ENCODE assay signal across 23 mouse cellular contexts in genomic region chr11:96426191-96426590, GRCm38 (mm10).
"Had no signal": no experiment of that assay in that cellular context is flagged by ENCODE, and none has a peak within 500 bp of the region (broad histone marks: within the 10 kb centered on the region; RNA-seq: fewer than 3 reads in every experiment).

No protein-coding gene starts in this region.

- H3K27me3 ChIP-seq: hindbrain, embryonic 12.5 days; intestine, embryonic 15.5 days had no signal

- H3K4me3 ChIP-seq: gastrocnemius, adult 2 months; heart, embryonic 10.5 days; heart, embryonic 12.5 days; hindbrain, embryonic 10.5 days; hindbrain, embryonic 12.5 days; intestine, embryonic 15.5 days; layer of hippocampus, adult 2 months; left cerebral cortex, adult 2 months; limb, embryonic 10.5 days; limb, embryonic 12.5 days had no signal

- DNase-seq: gastrocnemius, adult 2 months; gastrocnemius, postnatal 10 days; gastrocnemius, postnatal 25 days; heart, adult 18-20 months; heart, postnatal 10 days; heart, postnatal 4 days; kidney, adult 18-20 months; kidney, adult 8-10 months; kidney, postnatal 10 days; kidney, postnatal 4 days had no signal

- H3K36me3 ChIP-seq: heart, embryonic 10.5 days; heart, embryonic 12.5 days; hindbrain, embryonic 10.5 days; hindbrain, embryonic 12.5 days; intestine, embryonic 15.5 days; limb, embryonic 10.5 days; limb, embryonic 12.5 days had no signal

- H3K9me3 ChIP-seq: heart, embryonic 10.5 days; heart, embryonic 12.5 days; hindbrain, embryonic 10.5 days; hindbrain, embryonic 12.5 days; intestine, embryonic 15.5 days; limb, embryonic 10.5 days; limb, embryonic 12.5 days had no signal

- H3K27ac ChIP-seq: gastrocnemius, adult 2 months; heart, embryonic 10.5 days; hindbrain, embryonic 10.5 days; hindbrain, embryonic 12.5 days; hindbrain, embryonic 14.5 days; intestine, embryonic 15.5 days; layer of hippocampus, adult 2 months; left cerebral cortex, adult 2 months; limb, embryonic 10.5 days; limb, embryonic 12.5 days had no signal

- H3K4me2 ChIP-seq: heart, embryonic 12.5 days; hindbrain, embryonic 12.5 days; hindbrain, embryonic 14.5 days; intestine, embryonic 15.5 days; limb, embryonic 12.5 days had no signal

- ATAC-seq: hindbrain, embryonic 16.5 days; inflammation-experienced regulatory T-cells, adult 6 months; intestine, embryonic 15.5 days; intestine, postnatal 0 days had no signal

- H3K9ac ChIP-seq: heart, embryonic 12.5 days; hindbrain, embryonic 12.5 days; hindbrain, embryonic 14.5 days; intestine, embryonic 15.5 days; limb, embryonic 12.5 days had no signal
